Mouse (Mus musculus) myocyte (in vitro differentiated cells): Measurements from ENCODE around the gene St3gal4. TPM values are rescaled to one million over a fixed set of nuclear protein-coding genes. Genes with fewer than 3 reads are reported as not detected.
A peak's percentile ranks its signal among the peaks of the same experiment; 100 is the strongest.

Source experiments
- H3K27me3 ChIP-seq: one replicate; pipeline ENCODE4 v1.6.1; 2011; ENCODE audit not compliant: control insufficient read depth, insufficient read depth, insufficient read length
- H3K36me3 ChIP-seq: one replicate; pipeline ENCODE4 v1.6.1; 2011; ENCODE audit not compliant: control insufficient read depth, insufficient read depth
- H3K4me2 ChIP-seq: one replicate; pipeline ENCODE4 v1.6.1; 2011; ENCODE audit warnings: low read depth, control low read depth
- H3K4me3 ChIP-seq: one replicate; pipeline ENCODE4 v1.5.1; 2011; ENCODE audit warnings: mild to moderate bottlenecking, control low read depth, moderate library complexity
- H3K79me2 ChIP-seq: one replicate; pipeline ENCODE4 v1.6.1; 2011; ENCODE audit not compliant: control insufficient read depth, insufficient read depth
- H3ac ChIP-seq: one replicate; pipeline ENCODE4 v1.6.1; 2011; ENCODE audit not compliant: control insufficient read depth, insufficient read length
- CEBPB ChIP-seq: IDR thresholded peaks from 2 replicates; pipeline ENCODE4 v1.6.1; 2011; ENCODE audit warnings: mild to moderate bottlenecking, moderate library complexity; ENCODE audit not compliant: poor library complexity, insufficient read depth, severe bottlenecking
- E2F4 ChIP-seq: IDR thresholded peaks from one replicate; pipeline ENCODE4 v1.6.1; 2011; ENCODE audit warnings: mild to moderate bottlenecking, control low read depth, moderate library complexity; ENCODE audit not compliant: insufficient read depth
- MAX ChIP-seq: IDR thresholded peaks from one replicate; pipeline ENCODE4 v1.6.1; 2011; ENCODE audit warnings: low read depth, mild to moderate bottlenecking, control low read depth
- MYOD1 ChIP-seq, 3 experiments: IDR thresholded peaks; one replicate each; pipeline ENCODE4 v1.6.1; 2011; ENCODE audit warnings: control low read depth in 2 of 3, low read depth in 2 of 3, mild to moderate bottlenecking in 2 of 3, moderate library complexity in 1 of 3; ENCODE audit not compliant: insufficient read length in 2 of 3, control insufficient read depth in 1 of 3
- MYOG ChIP-seq, 3 experiments: IDR thresholded peaks; one replicate each; pipeline ENCODE4 v1.6.1; 2011; ENCODE audit warnings: control low read depth in 2 of 3, low read depth in 2 of 3, mild to moderate bottlenecking in 2 of 3; ENCODE audit not compliant: insufficient read length in 2 of 3, control insufficient read depth in 1 of 3, insufficient read depth in 1 of 3
- POLR2A ChIP-seq: IDR thresholded peaks from one replicate; pipeline ENCODE4 v1.6.1; 2011; ENCODE audit warnings: low read depth, mild to moderate bottlenecking, control low read depth, moderate library complexity; ENCODE audit not compliant: insufficient read length
- POLR2AphosphoS2 ChIP-seq: IDR thresholded peaks from one replicate; pipeline ENCODE4 v1.6.1; 2011; ENCODE audit warnings: low read depth, control low read depth; ENCODE audit not compliant: insufficient read length
- REST ChIP-seq: IDR thresholded peaks from one replicate; pipeline ENCODE4 v1.6.1; 2011; ENCODE audit warnings: mild to moderate bottlenecking, control low read depth, moderate library complexity; ENCODE audit not compliant: insufficient read depth, insufficient read length
- SRF ChIP-seq: IDR thresholded peaks from one replicate; pipeline ENCODE4 v1.6.1; 2011; ENCODE audit warnings: low read depth; ENCODE audit not compliant: control insufficient read depth, insufficient read length
- TCF12 ChIP-seq: IDR thresholded peaks from one replicate; pipeline ENCODE4 v1.6.1; 2011; ENCODE audit warnings: mild to moderate bottlenecking, control low read depth; ENCODE audit not compliant: poor library complexity, insufficient read depth, severe bottlenecking
- TCF3 ChIP-seq: IDR thresholded peaks from one replicate; pipeline ENCODE4 v1.6.1; 2011; ENCODE audit warnings: low read depth, control low read depth; ENCODE audit not compliant: insufficient read length
- USF1 ChIP-seq: IDR thresholded peaks from one replicate; pipeline ENCODE4 v1.6.1; 2011; ENCODE audit warnings: low read depth, mild to moderate bottlenecking, control low read depth, moderate library complexity
- polyA plus RNA-seq: library from polyadenylated mRNA; unstranded; fragments of >200 nt; fragmentation: generic; extraction: Trizol; gene quantifications from one replicate; pipeline ENCODE4 v1.2.1, GENCODE M21; 2012; ENCODE audit warnings: missing spikeins

Gene St3gal4
- polyA plus RNA-seq, 1 experiment = 24.0 TPM

- no peaks in the 10 kb centered on the region for H3K27me3 ChIP-seq
- no peaks in the 10 kb centered on the region for H3K79me2 ChIP-seq
- no peak overlapping the region for H3K4me2 ChIP-seq
- no peaks in the 10 kb centered on the region for H3K36me3 ChIP-seq
- H3ac ChIP-seq = no peak overlapping the region
- no peak overlapping the region for H3K4me3 ChIP-seq
- no peak for TF ChIP-seq SRF
These were observed 79.2 kb downstream of the St3gal4 start for GRCm38 (mm10) chr9:35039846-35040245.

- no peaks in the 10 kb centered on the region for H3K36me3 ChIP-seq
- no peaks in the 10 kb centered on the region for H3K79me2 ChIP-seq
- no peak overlapping the region for H3K4me2 ChIP-seq
- TF ChIP-seq USF1 = no peak
- no peak for TF ChIP-seq POLR2A
- TF ChIP-seq CEBPB = no peak
- no peak for TF ChIP-seq POLR2AphosphoS2
- TF ChIP-seq TCF12 = no peak
- H3K4me3 ChIP-seq = no peak overlapping the region
- no peaks in the 10 kb centered on the region for H3K27me3 ChIP-seq
- no peak overlapping the region for H3ac ChIP-seq
These were observed 80.0 kb downstream of the St3gal4 start for GRCm38 (mm10) chr9:35038922-35039586.

DNA sequence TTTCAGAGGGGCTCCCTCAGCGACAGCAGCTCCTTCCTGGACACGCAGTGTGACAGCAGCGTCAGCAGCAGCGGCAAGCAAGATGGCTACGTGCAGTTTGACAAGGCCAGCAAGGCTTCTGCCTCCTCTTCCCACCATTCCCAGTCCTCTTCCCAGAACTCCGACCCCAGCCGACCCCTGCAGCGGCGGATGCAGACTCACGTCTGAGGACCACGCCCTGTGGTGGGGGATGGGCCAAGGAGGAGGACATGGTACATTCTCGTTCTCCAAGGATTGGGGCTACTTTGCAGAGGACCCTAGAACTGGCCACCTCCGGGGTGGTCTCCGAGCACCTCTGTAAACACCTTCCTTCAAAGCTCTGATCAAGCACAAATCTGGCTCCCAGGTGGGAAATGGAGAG lies 84.0 kb downstream of the St3gal4 start:
- Histone ChIP-seq H3K27me3 (no peaks in the 10 kb centered on the region), H3K36me3 (no peaks in the 10 kb centered on the region), H3K4me2 (no peak overlapping the region), H3K4me3 (no peak overlapping the region), H3ac (no peak overlapping the region), H3K79me2 (no peaks in the 10 kb centered on the region)
- TF ChIP-seq E2F4 = no peak
- no peak for TF ChIP-seq SRF
- no peak for TF ChIP-seq MYOG (IDR thresholded peaks at IDR 0.05; ENCODE audit: control insufficient read depth in 1 of 3, insufficient read depth in 1 of 3, insufficient read length in 2 of 3, low read depth in 2 of 3)
- TF ChIP-seq REST = no peak
- TF ChIP-seq CEBPB = no peak
- no peak for TF ChIP-seq POLR2AphosphoS2
- no peak for TF ChIP-seq MAX
- no peak for TF ChIP-seq TCF12

DNA sequence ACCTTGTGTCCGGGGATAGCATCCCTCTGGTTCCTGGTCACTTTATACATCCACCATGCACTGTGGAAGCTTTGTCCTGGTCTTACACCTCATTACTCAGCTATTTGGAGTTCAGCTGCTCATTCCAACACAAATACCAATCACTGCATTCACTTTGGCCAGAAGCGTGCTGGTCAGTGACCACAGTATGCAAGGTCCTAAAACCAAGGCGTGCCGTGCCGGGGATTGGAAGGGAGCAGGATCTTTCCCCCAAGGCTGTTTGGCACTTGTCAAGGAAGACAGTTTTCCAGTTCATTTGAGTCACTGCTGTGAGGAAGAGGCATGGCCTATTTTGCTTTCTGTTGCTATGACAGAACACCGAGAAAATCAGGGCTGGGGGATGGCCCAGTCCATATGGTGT lies 86.6 kb downstream of the St3gal4 start:
- H3K27me3 ChIP-seq = no peaks in the 10 kb centered on the region
- no peak overlapping the region for H3K4me3 ChIP-seq
- no peak overlapping the region for H3ac ChIP-seq
- peak overlapping the region; percentile 12 for H3K4me2 ChIP-seq
- H3K36me3 ChIP-seq = no peaks in the 10 kb centered on the region
- no peaks in the 10 kb centered on the region for H3K79me2 ChIP-seq
- TF ChIP-seq E2F4 (no peak), TCF3 (peak; percentile 25), MYOD1 (IDR thresholded peaks at IDR 0.05; ENCODE audit: control insufficient read depth in 1 of 3, insufficient read length in 2 of 3, low read depth in 2 of 3) (peak in 2 of 3 experiments; percentile 42 to 56), POLR2AphosphoS2 (no peak), CEBPB (no peak), REST (no peak), MYOG (IDR thresholded peaks at IDR 0.05; ENCODE audit: control insufficient read depth in 1 of 3, insufficient read depth in 1 of 3, insufficient read length in 2 of 3, low read depth in 2 of 3) (peak in 2 of 3 experiments; percentile 64 to 76), MAX (peak; percentile 38)

DNA sequence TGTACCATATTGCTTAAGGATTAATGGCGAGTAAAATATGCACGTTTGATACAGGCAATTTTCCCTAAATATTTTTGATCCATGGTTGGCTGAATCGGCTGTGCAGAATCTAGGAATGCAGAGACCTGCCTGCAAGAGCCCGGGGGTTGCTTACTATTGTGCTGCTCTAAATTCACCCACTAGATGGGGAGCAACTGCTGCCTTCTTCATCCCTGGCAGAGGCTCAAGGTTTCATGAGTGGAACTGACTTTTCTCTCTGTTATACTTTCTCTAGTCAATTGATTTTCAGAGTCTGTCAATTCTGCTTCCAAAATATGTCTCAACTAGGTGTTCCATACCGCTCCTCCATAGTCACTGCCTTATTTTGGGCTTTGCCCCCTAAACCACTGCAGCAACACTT lies 88.2 kb downstream of the St3gal4 start:
- H3K4me2 ChIP-seq = no peak overlapping the region
- no peaks in the 10 kb centered on the region for H3K27me3 ChIP-seq
- no peak overlapping the region for H3K4me3 ChIP-seq
- H3K36me3 ChIP-seq = no peaks in the 10 kb centered on the region
- H3ac ChIP-seq = no peak overlapping the region
- TF ChIP-seq SRF (no peak), MYOD1 (IDR thresholded peaks at IDR 0.05; ENCODE audit: control insufficient read depth in 1 of 3, insufficient read length in 2 of 3, low read depth in 2 of 3) (no peak), POLR2AphosphoS2 (no peak), POLR2A (no peak), MYOG (IDR thresholded peaks at IDR 0.05; ENCODE audit: control insufficient read depth in 1 of 3, insufficient read depth in 1 of 3, insufficient read length in 2 of 3, low read depth in 2 of 3) (no peak)
- no peaks in the 10 kb centered on the region for H3K79me2 ChIP-seq

GRCm38 (mm10) chr9:35027382-35027997 lies 91.6 kb downstream of the St3gal4 start:
- H3K4me2 ChIP-seq = no peak overlapping the region
- H3K4me3 ChIP-seq = no peak overlapping the region
- TF ChIP-seq MAX (no peak), USF1 (no peak), TCF12 (no peak), SRF (no peak), POLR2AphosphoS2 (no peak), REST (no peak), MYOG (IDR thresholded peaks at IDR 0.05; ENCODE audit: control insufficient read depth in 1 of 3, insufficient read depth in 1 of 3, insufficient read length in 2 of 3, low read depth in 2 of 3) (no peak), TCF3 (no peak), E2F4 (no peak), POLR2A (no peak), MYOD1 (IDR thresholded peaks at IDR 0.05; ENCODE audit: control insufficient read depth in 1 of 3, insufficient read length in 2 of 3, low read depth in 2 of 3) (no peak)
- no peak overlapping the region for H3ac ChIP-seq
- H3K79me2 ChIP-seq = no peaks in the 10 kb centered on the region
- H3K27me3 ChIP-seq = no peaks in the 10 kb centered on the region
- H3K36me3 ChIP-seq = no peaks in the 10 kb centered on the region
